Mouse (Mus musculus) kidney, adult 2 months (tissue): ENCODE data around the gene Ralgps1.

Experiments used
- CTCF ChIP-seq: fragments of 200-500 bp; conservative IDR thresholded peaks from 2 replicates; pipeline ENCODE4 v1.5.1; 2011; ENCODE audit warnings: low read depth, mild to moderate bottlenecking, control low read depth, low read length, moderate library complexity, mixed read lengths; ENCODE audit not compliant: insufficient read depth, insufficient read length
- POLR2A ChIP-seq: fragments of 200-500 bp; IDR thresholded peaks from one replicate; pipeline ENCODE4 v1.6.1; 2011; ENCODE audit warnings: low read depth, low read length, control low read depth

- TF ChIP-seq POLR2A (no peak), CTCF (no peak)
Measured at GRCm38 (mm10) chr2:33173686-33174085, 197.6 kb downstream of the Ralgps1 start.
